Mouse (Mus musculus): Measurements from ENCODE around the gene Gcc1.
A peak's percentile ranks its signal among the peaks of the same experiment; 100 is the strongest.

The Gcc1 gene

GRCm38 (mm10) chr6:28428290-28428689, at the start of gene Gcc1:
Gene Gcc1, minus strand, starts transcription at chr6:28428390.
- DNase-seq (ENCODE audit: low spot score): no peak

DNA sequence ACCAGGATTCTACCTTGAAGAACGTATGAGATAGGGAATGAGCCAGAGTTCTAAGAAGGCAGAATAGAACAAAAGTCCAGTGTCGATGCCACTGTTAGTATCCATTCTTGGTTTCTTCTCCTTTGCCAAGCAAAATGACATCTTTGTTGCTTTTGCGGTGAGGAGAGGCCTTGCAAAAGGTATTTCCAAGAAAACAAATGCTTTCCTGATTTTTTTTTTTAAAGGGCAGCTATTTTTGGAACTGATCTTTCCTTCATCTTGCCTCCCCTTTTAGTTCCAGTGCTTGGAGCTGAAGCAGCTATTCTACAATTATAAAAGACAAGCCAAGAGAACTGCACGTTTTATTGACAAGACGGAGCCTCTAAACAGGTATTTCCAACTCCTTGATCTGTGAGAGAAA, 46.6 kb upstream of the Gcc1 start, which contains the start of gene Snd1:
Gene Snd1 (plus strand): TSS at position 301 of the 400 bp plus-strand sequence.
- DNase-seq (ENCODE audit: low spot score): no peak

GRCm38 (mm10) chr6:28474211-28474610, 46.0 kb upstream of the Gcc1 start:
- no peak for DNase-seq (ENCODE audit: low spot score)

DNA sequence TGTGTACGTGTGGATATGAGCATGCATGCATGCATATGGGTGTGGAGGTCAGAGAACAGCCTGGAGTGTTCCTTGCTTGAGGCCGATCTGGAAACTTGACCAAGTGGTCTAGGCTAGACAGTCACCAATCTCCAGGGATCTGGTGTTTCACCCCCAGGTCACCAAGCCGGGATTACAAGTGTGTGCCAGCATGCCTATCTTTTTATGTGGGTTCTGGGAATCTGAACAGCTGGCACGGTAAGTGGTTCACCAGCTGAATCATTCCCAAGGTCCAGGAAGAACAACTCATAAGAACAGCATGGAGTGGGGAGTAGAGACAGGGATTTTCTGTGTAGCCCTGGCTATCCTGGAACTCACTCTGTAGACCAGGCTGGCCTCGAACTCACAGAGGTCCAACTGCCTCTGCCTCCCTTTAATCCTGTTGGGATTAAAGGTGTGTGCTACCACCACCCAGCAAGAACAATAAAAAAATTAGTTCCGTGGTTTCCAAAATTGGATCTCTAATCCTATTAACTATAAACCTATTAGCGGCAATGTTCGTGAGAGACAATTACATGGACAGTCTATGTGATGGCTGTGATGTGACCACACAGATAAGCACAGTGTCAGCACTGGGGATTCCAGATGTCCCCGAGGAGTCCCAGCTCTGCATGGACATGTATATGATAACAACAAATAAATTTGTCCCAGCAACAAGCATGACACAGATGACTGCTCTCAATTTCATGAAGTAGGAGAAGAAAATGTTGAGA, 43.3 kb upstream of the Gcc1 start:
- DNase-seq (ENCODE audit: low spot score): no peak

GRCm38 (mm10) chr6:28470621-28471020, 42.4 kb upstream of the Gcc1 start:
- no peak for DNase-seq (ENCODE audit: low spot score)

- no peak for DNase-seq (ENCODE audit: low spot score)
These were observed 41.9 kb upstream of the Gcc1 start for GRCm38 (mm10) chr6:28470017-28470602.

GRCm38 (mm10) chr6:28464630-28465029, 36.4 kb upstream of the Gcc1 start:
- no peak for DNase-seq (ENCODE audit: low spot score)

DNA sequence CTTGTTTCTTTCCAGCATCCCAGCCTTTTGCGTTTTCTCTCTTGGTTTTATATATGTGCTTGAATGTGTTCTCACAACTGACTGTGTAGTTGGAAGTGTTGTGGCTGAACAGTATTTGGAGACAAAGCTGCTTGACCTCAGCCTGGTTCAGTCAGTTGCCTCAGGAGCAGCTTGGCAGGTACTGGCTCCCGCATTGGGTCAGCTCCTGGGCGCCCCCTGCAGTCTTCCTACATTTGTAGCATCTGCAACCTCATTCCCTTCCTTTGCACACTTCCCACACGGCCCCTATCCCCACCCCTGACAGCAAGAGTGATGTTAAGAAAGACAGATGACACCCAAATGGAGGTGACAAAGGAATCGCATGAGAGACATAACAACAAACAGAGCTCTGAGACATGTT, 32.3 kb upstream of the Gcc1 start:
- DNase-seq (ENCODE audit: low spot score): peak; percentile 71

DNA sequence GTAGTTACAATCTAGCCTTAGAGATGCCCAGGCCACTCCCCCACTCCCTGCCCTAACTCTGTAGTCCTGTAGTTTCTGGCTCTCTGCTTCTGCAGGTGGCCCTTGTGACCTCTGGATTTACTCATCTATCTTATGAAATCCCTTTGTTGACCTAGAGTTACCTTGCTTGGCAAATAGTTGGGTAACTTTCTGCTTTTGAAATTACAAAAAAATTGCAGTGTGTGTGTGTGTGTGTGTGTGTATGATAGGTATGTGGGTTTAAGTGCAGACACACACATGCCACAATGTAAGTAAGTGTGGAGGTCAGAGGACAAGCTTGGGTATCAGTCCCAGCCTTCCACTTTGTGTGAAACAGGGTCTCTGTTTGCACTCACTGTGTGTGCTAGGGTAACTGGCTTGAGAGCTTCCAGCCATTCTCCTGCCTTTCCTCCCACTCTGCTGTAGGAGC, 31.1 kb upstream of the Gcc1 start:
- DNase-seq (ENCODE audit: low spot score): no peak

DNA sequence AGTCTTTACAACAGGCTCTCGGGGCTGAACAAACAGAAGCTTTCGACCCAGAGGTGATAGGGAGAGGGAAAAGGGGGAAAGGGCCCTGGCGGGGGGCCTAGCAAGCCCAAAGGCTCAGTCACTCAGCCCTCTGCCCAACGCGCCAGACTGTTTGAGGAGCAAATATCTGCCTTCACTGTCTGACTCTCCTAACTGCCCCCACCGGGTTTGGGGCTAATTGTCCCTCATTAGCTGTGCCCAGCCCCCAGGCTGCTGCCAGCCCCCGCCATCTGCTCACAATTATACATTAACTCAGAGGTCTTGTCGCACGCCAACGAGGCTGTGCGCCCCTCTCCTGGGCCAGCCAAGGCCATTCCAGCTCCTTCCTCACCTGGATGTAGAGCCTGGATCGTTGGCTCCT, 22.8 kb upstream of the Gcc1 start:
- no peak for DNase-seq (ENCODE audit: low spot score)

- DNase-seq (ENCODE audit: low spot score): no peak
These were observed 22.3 kb upstream of the Gcc1 start for GRCm38 (mm10) chr6:28450481-28450880.

- DNase-seq (ENCODE audit: low spot score): no peak
These were observed 21.1 kb upstream of the Gcc1 start, which contains the start of gene Pax4 for GRCm38 (mm10) chr6:28449253-28449652. Gene Pax4, minus strand, starts transcription at chr6:28449353.

GRCm38 (mm10) chr6:28447937-28448336, 19.7 kb upstream of the Gcc1 start:
- DNase-seq (ENCODE audit: low spot score): no peak

- no peak for DNase-seq (ENCODE audit: low spot score)
These were observed 3.3 kb upstream of the Gcc1 start for GRCm38 (mm10) chr6:28431538-28431855.

GRCm38 (mm10) chr6:28430795-28431537, 2.8 kb upstream of the Gcc1 start:
- no peak for DNase-seq (ENCODE audit: low spot score)

- no peak for DNase-seq (ENCODE audit: low spot score)
These were observed 1.7 kb upstream of the Gcc1 start for GRCm38 (mm10) chr6:28429870-28430269.

GRCm38 (mm10) chr6:28427096-28427839, 922 bp downstream of the Gcc1 start, which contains the start of gene Fscn3:
Gene Fscn3, plus strand, starts transcription at chr6:28427789.
- no peak for DNase-seq (ENCODE audit: low spot score)

- DNase-seq (ENCODE audit: low spot score): no peak
These were observed 3.2 kb downstream of the Gcc1 start for GRCm38 (mm10) chr6:28425019-28425418.

- DNase-seq (ENCODE audit: low spot score): peak; percentile 53
These were observed 4.2 kb downstream of the Gcc1 start for GRCm38 (mm10) chr6:28423767-28424695.

- peak; percentile 94 for DNase-seq (ENCODE audit: low spot score)
These were observed 4.9 kb downstream of the Gcc1 start, which contains the start of gene Arf5 for GRCm38 (mm10) chr6:28423313-28423712. Gene Arf5, plus strand, starts transcription at chr6:28423560.
